Mouse (Mus musculus) testis, adult 2 months (tissue): ENCODE measurements around the gene Psmc5.

Source experiments
- CTCF ChIP-seq: fragments of 200-500 bp; IDR thresholded peaks from 2 replicates; pipeline ENCODE4 v1.5.1; 2012; ENCODE audit warnings: low read depth, mild to moderate bottlenecking, inconsistent platforms, low read length, moderate library complexity; ENCODE audit not compliant: control insufficient read depth, insufficient read depth, insufficient replicate concordance
- POLR2A ChIP-seq: fragments of 200-500 bp; IDR thresholded peaks from 2 replicates; pipeline ENCODE4 v1.6.1; 2012; ENCODE audit warnings: low read depth, mild to moderate bottlenecking, inconsistent platforms, low read length, moderate library complexity; ENCODE audit not compliant: control insufficient read depth

- TF ChIP-seq POLR2A = peak; percentile 91; the same call in 1 of the 2 replicates
- peak; percentile 63; the same call in 1 of the 2 replicates for TF ChIP-seq CTCF
Measured at GRCm38 (mm10) chr11:106276454-106276853, 20.5 kb downstream of the Psmc5 start, which contains the start of gene Tcam1.
